Mouse (Mus musculus): ENCODE results near the gene Vps33a. TPM values are rescaled to one million over a fixed set of nuclear protein-coding genes. Genes with fewer than 3 reads are reported as not detected.
A peak's percentile ranks its signal among the peaks of the same experiment; 100 is the strongest.

The Vps33a gene
- polyA plus RNA-seq, 1 experiment from 2014 or later, result 41.5 TPM

DNA sequence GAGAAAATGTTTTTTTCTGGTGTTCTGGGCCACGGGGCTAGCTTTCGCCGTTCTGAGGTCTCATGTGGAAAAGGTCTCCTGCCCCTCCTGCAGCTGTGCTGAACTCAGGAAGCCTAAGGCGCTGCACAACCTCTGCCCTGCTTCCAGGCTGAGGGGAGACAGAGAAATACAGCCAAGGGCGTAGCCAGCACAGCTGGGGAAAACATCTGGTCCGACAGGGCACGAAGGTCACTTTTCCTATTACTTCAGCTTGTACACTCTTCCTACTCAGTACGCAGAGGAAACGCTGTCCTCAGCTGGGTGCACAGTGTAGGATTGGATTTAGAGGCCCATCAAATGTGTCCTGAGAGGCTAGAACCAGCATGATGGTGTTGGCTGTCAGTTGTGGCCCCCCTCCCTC is 82.9 kb downstream of the Vps33a start:
- ATAC-seq (ENCODE audit: low FRiP score, low read depth), result no peak
- H3K9me3 ChIP-seq, result no peaks in the 10 kb centered on the region
- peaks cover 5% of the 10 kb centered on the region for H3K4me1 ChIP-seq
- H3K27me3 ChIP-seq (replicated peaks), result no peaks in the 10 kb centered on the region
- no peak overlapping the region for H3K4me2 ChIP-seq (replicated peaks)
- WGBS, result 59% methylated on average over 9 of the region's 9 CpGs
- no peak overlapping the region for H3K4me3 ChIP-seq
- H3K27ac ChIP-seq, result no peak overlapping the region
- H3K36me3 ChIP-seq, result no peaks in the 10 kb centered on the region
- no peak overlapping the region for H3K9ac ChIP-seq

DNA sequence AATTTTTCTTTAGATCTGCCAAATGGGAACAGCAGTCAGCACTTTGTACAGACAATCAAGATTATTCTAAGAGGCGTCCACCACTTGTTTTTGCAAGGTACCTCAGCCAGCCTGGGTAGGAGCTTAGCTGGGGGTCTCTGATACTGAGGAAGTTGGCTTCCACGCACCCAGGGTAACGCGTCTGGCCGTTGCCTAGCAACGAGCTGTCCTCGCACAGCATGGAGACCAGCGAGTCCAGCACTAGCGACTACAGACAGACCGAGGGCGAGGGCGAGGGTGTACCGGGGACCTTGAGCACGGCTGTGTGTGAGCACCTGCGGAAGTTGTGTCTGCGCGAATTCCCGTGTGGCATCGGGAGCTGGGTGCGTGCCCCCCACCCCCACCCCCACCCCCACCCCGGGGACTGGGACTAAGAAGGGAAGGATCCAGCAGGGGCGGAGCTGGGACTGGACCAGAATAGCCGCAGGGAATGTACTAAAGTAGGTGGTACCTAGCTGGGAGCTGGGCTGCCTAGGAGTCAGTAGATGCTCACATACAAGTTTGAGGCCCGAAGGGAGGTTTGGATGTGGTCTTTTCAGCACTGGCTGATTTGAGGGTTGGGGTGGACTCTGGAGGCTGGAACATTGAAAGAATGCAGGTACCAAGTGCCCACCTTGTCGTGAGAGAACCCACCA is 83.6 kb downstream of the Vps33a start, which contains the start of the genes Lrrc43 and Il31:
Lrrc43 (plus strand) TSS at position 194 of the 674 bp plus-strand sequence.
Il31 (minus strand) TSS at position 378 of the 674 bp plus-strand sequence.
- H3K9ac ChIP-seq, result 0 out of 2 replicates have a peak within 1 kb of the TSS, but pooled peaks have one; percentile 14

DNA sequence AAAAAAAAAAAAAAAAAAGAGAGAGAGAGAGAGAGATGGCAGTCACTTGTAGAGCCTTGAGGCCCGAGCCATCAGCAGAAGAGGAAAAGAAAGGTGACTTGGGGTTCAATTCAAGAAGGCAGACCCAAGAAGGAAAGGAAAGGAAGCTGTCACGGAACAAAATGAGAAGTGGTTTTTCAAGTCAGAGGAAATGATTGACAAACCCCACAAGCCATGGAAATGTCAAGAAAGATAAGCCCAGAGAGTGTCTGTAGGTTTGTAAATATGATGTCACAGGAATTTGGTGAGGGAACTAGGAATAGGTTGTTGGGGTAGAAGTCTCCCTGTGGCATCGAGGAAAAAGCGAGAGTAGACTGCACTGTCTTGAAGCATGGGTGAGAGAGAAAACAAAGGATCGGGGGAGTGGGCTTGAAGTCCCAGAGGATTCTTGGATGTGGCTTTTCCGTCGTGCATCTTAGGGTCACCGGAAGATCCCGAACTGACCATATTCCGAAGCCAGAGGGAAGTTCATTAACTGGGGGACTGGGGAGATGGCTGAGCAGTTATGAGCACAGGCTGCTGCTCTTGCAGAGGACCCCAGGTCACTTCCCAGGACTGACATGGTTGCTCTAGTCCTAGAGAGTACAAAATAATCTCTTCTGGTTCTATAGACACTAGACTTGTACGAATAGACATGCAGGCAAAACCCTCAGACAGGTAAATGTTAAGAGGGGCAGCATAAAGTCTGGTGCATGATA is 85.0 kb downstream of the Vps33a start:
- no peak overlapping the region for H3K4me2 ChIP-seq (replicated peaks)
- no peaks in the 10 kb centered on the region for H3K9me3 ChIP-seq
- WGBS, result 87% methylated on average over 11 of the region's 11 CpGs
- no peak overlapping the region for H3K9ac ChIP-seq
- no peaks in the 10 kb centered on the region for H3K36me3 ChIP-seq
- no peak for ATAC-seq (ENCODE audit: low FRiP score, low read depth)
- H3K4me1 ChIP-seq, result peaks cover 5% of the 10 kb centered on the region
- H3K4me3 ChIP-seq, result no peak overlapping the region
- no peaks in the 10 kb centered on the region for H3K27me3 ChIP-seq (replicated peaks)
- H3K27ac ChIP-seq, result no peak overlapping the region

More for the DNA sequence above, 83.6 kb downstream of the Vps33a start, which contains the start of the genes Lrrc43 and Il31:
- Histone ChIP-seq H3K27ac (no peak within 1 kb of the TSS), H3K36me3 (no peaks in the 10 kb centered on the region), H3K4me2 (replicated peaks) (peak within 1 kb of the TSS; percentile 63), H3K27me3 (replicated peaks) (no peaks in the 10 kb centered on the region), H3K4me3 (peak within 1 kb of the TSS; percentile 15; the same call in 1 of the 2 replicates), H3K4me1 (peaks cover 5% of the 10 kb centered on the region), H3K9me3 (no peaks in the 10 kb centered on the region)
- 0 out of 2 replicates have a peak, but pooled peaks have one; percentile 33 for ATAC-seq (ENCODE audit: low FRiP score, low read depth)
- WGBS, result 9% methylated on average over 25 of the region's 25 CpGs

Small RNAs within 50 kb of the gene (microRNA-seq; reads per million reads assigned to microRNA genes)
- gene Mir7647, result not detected

Other genes with a start within 250 kb of the Vps33a start
- gene Bcl7a, start 229.2 kb downstream of the Vps33a start, polyA plus RNA-seq (2016; fragmentation: Nextera tagmentation; extraction: Ambion mirVana), result 66.7 and 70.9 TPM in 2 replicates
- 21.7 and 23.3 TPM in 2 replicates for gene Mlxip, start 178.2 kb downstream of the Vps33a start, polyA plus RNA-seq (2016; fragmentation: Nextera tagmentation; extraction: Ambion mirVana)
- gene Lrrc43, start 83.7 kb downstream of the Vps33a start, polyA plus RNA-seq (2016; fragmentation: Nextera tagmentation; extraction: Ambion mirVana), result 0.09 TPM in 1 of 2 replicates, not detected in the other
- not detected in 2 replicates for gene Il31, start 83.5 kb downstream of the Vps33a start, polyA plus RNA-seq (2016; fragmentation: Nextera tagmentation; extraction: Ambion mirVana)
- gene B3gnt4, start 62.6 kb downstream of the Vps33a start, polyA plus RNA-seq (2016; fragmentation: Nextera tagmentation; extraction: Ambion mirVana), result 0.80 and 1.2 TPM in 2 replicates
- 128 and 134 TPM in 2 replicates for gene Diablo, start 48.9 kb downstream of the Vps33a start, polyA plus RNA-seq (2016; fragmentation: Nextera tagmentation; extraction: Ambion mirVana)
- gene Gm49027, start 47.5 kb downstream of the Vps33a start, polyA plus RNA-seq (2016; fragmentation: Nextera tagmentation; extraction: Ambion mirVana), result 2.7 and 3.7 TPM in 2 replicates
- 64.6 and 66.1 TPM in 2 replicates for gene Clip1, start 111.6 kb upstream of the Vps33a start, polyA plus RNA-seq (2016; fragmentation: Nextera tagmentation; extraction: Ambion mirVana)
- gene Zcchc8, start 148.1 kb upstream of the Vps33a start, polyA plus RNA-seq (2016; fragmentation: Nextera tagmentation; extraction: Ambion mirVana), result 89.3 and 96.6 TPM in 2 replicates
- 160 and 170 TPM in 2 replicates for gene Rsrc2, start 176.4 kb upstream of the Vps33a start, polyA plus RNA-seq (2016; fragmentation: Nextera tagmentation; extraction: Ambion mirVana)
- 25.3 and 26.2 TPM in 2 replicates for gene Kntc1, start 176.7 kb upstream of the Vps33a start, polyA plus RNA-seq (2016; fragmentation: Nextera tagmentation; extraction: Ambion mirVana)